Mouse (Mus musculus): Measurements from ENCODE around the gene Gm10840.

DNA sequence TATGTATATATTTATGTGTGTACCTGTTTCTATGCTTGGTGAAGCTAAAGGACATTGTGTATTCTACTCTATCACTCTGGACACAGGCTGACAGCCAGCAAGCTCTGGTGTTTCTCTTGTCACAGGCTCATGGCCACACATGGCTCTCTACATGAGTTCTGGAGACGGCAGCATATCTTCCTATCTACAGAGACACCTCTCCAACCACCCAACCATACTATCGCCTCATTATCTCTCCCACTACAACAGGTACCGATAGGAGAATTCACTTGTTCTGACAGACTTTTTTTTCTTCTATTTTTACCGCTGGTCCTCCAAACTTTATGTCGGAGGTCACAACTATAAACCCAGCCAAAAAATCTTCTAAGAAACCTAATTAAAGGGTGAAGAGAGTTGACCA, 31.6 kb downstream of the Gm10840 start:
- TF ChIP-seq EP300 (IDR thresholded peaks at IDR 0.05; ENCODE audit: low read length) (no peak), POLR2A (IDR thresholded peaks at IDR 0.05; ENCODE audit: low read depth, low read length) (no peak), MAX (IDR thresholded peaks at IDR 0.05; ENCODE audit: low read length) (no peak)
